Mouse (Mus musculus) cortical plate, adult 2 months (tissue): ENCODE measurements around the gene Jmjd8.

Experiments used
- CTCF ChIP-seq: fragments of 200-500 bp; IDR thresholded peaks from 2 replicates; pipeline ENCODE4 v1.5.1; 2011; ENCODE audit warnings: mild to moderate bottlenecking, control low read depth, low read length; ENCODE audit not compliant: insufficient read depth; ENCODE audit errors: extremely low read depth
- POLR2A ChIP-seq: fragments of 200-500 bp; IDR thresholded peaks from 2 replicates; pipeline ENCODE4 v1.6.1; 2011; ENCODE audit warnings: mild to moderate bottlenecking, low read length, control low read depth; ENCODE audit not compliant: insufficient read depth; ENCODE audit errors: extremely low read depth

DNA sequence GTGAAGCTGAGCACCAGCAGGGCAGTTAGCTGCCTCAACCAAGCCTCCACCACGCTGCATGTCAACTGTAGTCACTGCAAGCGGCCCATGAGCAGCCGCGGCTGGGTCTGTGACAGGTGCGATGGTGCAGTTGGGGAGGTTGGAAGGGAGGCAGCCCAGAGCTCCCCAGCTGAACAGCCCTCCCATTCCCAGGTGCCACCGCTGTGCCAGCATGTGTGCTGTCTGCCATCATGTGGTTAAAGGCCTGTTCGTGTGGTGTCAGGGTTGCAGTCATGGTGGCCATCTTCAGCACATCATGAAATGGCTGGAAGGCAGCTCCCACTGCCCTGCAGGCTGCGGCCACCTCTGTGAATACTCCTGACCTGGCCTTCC is 458 bp upstream of the Jmjd8 start:
- TF ChIP-seq CTCF, result no peak
- no peak for TF ChIP-seq POLR2A
